Mouse (Mus musculus) effector memory CD4-positive, alpha-beta T cell, adult 5 months (primary cell): ENCODE measurements around the gene Ooep. TPM values are rescaled to one million over a fixed set of nuclear protein-coding genes. Genes with fewer than 3 reads are reported as not detected.

Experiments
- polyA plus RNA-seq: library from polyadenylated mRNA; unstranded; fragments of 100-300 nt; shearing (Covaris generic); gene quantifications from one replicate; pipeline ENCODE4 v1.2.1, GENCODE M21; 2017

The Ooep gene
- 0.22 TPM for polyA plus RNA-seq

DNA sequence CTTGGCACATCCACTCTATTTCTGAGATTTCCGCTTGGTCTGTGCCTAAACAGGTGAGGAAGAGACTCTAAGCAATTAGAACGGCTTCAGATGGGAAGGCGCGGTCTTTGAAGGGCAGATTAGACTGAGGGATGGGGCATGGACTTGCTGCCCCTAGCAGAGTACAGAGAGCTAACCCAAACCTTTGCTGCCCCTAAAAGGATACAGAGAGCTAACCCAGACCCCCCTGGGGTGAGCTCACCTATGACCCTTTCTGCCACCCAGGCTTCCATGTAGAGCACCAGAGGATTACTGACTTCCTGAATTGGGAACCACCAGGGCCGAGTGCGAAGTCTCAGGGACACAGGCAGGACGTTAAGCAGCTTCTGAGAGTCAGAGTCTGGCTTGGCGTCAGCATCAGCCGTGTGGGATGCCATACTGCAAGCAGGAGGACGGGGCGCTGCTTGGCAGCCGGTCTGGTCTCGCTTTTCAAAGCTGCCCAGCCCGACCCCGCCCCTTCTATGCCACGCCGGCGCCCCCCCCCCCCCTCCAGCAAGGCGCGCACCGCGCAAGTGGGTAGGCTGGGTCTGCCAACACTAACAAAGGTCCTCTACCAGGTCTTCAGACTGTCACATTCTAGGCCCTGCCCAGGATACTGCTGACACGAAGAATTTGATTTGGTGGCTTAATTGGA, at the start of gene Ooep:
Ooep (minus strand) TSS at position 613 of the 673 bp plus-strand sequence.

DNA sequence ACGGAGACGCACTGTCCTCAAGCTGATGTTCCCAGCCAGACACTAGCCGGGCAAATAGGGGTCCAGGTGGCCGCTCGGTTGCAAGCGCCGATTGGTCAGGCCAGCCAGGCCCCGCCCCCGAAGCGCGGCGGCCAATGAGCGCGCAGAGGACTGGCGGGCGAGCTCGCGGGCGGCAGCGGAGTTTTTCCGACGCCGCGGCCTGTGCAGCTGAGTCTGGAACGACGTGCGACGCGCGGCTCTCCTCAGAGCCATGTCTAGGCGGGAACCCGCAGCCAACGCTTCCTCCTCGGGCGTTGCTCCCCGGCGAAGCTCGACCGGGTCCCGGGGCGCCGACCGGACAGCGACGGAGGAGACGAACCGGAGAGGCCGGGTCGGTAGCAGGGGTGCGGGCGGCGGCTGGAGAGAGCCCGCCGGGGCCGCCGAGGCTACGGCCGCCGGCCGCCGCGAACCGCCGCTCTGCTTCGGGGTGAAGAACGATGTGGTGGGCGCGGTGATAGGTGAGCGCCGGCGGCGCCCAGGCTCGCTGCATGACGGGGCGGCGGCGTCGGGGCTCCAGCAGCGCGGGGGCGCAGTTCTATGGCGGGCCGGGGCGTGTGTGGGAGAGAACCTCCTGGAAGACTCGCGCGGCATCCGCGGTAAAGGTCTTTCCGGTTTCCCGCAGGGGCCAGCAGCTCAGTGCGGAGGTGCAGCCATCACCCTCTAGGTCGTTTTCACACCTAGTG, 17.3 kb upstream of the Ooep start, which contains the start of gene Ddx43:
Ddx43 (plus strand) TSS at position 148 of the 722 bp plus-strand sequence.

DNA sequence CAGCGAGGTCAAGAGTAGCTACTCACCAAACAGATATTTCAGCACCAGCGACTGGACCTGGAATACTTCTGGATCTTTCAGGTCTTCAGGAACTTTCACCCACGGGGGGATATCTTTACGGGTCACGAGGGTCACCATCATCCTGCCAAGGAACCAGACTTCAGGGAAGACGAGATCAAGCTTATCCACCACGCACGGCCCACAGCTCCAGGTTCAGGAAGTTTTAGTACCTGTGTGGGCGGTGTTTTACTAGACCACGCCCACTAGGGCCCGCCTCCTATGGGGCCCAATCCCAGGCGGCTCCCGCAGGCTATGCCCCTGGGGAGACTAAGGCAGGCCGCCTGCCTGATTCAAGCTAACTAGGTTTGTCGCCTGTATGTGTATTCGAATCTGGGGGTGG, 10.6 kb downstream of the Ooep start, which contains the start of gene Dppa5a:
Dppa5a (minus strand) TSS at position 219 of the 400 bp plus-strand sequence.

DNA sequence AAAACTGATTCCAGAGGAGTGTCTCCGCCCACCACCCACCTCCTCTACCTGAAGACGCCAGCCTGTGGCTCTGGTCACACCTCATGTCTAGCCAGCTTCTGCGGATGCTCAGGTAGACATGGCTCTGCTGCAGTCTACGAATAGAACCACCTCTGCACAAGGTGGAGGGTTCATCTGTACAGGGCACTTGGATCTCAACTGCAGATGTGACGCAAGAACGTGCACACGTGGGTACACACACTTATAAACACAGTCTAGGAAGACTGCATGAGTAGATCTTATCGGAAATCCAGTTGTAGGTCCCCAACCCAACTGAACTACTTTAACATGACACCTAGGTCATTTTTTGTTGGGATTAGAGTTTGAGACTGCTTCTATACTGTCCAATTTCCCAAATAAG, 22.9 kb downstream of the Ooep start, which contains the start of gene Gsta2:
Gsta2 (minus strand) TSS at position 178 of the 400 bp plus-strand sequence.

DNA sequence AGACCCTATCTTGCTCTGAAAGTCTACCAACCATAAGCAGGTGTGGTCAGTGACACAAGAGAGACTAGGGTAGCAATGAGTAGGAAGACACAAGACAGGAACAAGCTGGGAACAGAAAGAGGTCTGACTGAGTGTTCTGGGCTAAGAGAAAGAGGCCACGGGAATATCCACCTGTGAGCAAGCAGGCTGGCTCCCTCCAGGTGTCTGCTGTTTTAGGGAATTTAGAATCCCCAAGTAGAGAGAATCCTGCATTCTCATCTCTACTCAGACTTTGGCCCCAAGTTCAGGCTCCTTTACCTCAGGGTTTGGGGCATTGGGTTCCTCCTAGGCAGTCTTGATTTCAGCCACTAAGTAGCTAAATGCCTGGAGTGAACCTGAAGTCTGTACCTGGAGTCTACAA, 51.2 kb downstream of the Ooep start, which contains the start of gene Omt2b:
Omt2b (plus strand) TSS at position 301 of the 400 bp plus-strand sequence.

Other genes with a start within 250 kb of the Ooep start
- 1.8 TPM for gene Gsta4, start 196.0 kb downstream of the Ooep start, polyA plus RNA-seq
- gene Gsta1, start 148.1 kb downstream of the Ooep start, polyA plus RNA-seq = not detected
- gene Gm3776, start 121.6 kb downstream of the Ooep start, polyA plus RNA-seq = not detected
- not detected for gene Gm10639, start 88.8 kb downstream of the Ooep start, polyA plus RNA-seq
- gene Omt2a, start 63.9 kb downstream of the Ooep start, polyA plus RNA-seq = not detected
- gene Omt2b, start 51.1 kb downstream of the Ooep start, polyA plus RNA-seq = not detected
- gene Gsta2, start 22.9 kb downstream of the Ooep start, polyA plus RNA-seq = not detected
- gene Dppa5a, start 10.5 kb downstream of the Ooep start, polyA plus RNA-seq = not detected
- 4.8 TPM for gene Ddx43, start 17.1 kb upstream of the Ooep start, polyA plus RNA-seq
- gene Cgas, start 64.5 kb upstream of the Ooep start, polyA plus RNA-seq = 2.8 TPM
- 19.7 TPM for gene Mto1, start 69.5 kb upstream of the Ooep start, polyA plus RNA-seq
- not detected for gene Gm17324, start 70.1 kb upstream of the Ooep start, polyA plus RNA-seq
- gene Eef1a1, start 110.4 kb upstream of the Ooep start, polyA plus RNA-seq = 5,289 TPM
- gene Slc17a5, start 209.3 kb upstream of the Ooep start, polyA plus RNA-seq = 7.5 TPM
- gene Cd109, start 236.8 kb upstream of the Ooep start, polyA plus RNA-seq = 0.27 TPM